Mouse (Mus musculus): ENCODE measurements around the gene Casp7.
A peak's percentile ranks its signal among the peaks of the same experiment; 100 is the strongest.

The Casp7 gene

GRCm38 (mm10) chr19:56422476-56423338, 25.8 kb downstream of the Casp7 start:
- peak; percentile 60 for ATAC-seq (ENCODE audit: insufficient number of reproducible peaks, low FRiP score, low TSS enrichment)

- ATAC-seq (ENCODE audit: insufficient number of reproducible peaks, low FRiP score, low TSS enrichment) = peak; percentile 21; the same call in 1 of the 2 replicates
Measured at GRCm38 (mm10) chr19:56423370-56423769, 26.4 kb downstream of the Casp7 start.

- no peak for ATAC-seq (ENCODE audit: insufficient number of reproducible peaks, low FRiP score, low TSS enrichment)
Measured at GRCm38 (mm10) chr19:56424606-56425395, 27.9 kb downstream of the Casp7 start.

GRCm38 (mm10) chr19:56425492-56425891, 28.6 kb downstream of the Casp7 start:
- no peak for ATAC-seq (ENCODE audit: insufficient number of reproducible peaks, low FRiP score, low TSS enrichment)

GRCm38 (mm10) chr19:56430369-56430768, 33.4 kb downstream of the Casp7 start:
- ATAC-seq (ENCODE audit: insufficient number of reproducible peaks, low FRiP score, low TSS enrichment) = no peak

- ATAC-seq (ENCODE audit: insufficient number of reproducible peaks, low FRiP score, low TSS enrichment) = no peak
Measured at GRCm38 (mm10) chr19:56432706-56433105, 35.8 kb downstream of the Casp7 start.

GRCm38 (mm10) chr19:56433581-56433980, 36.7 kb downstream of the Casp7 start:
- no peak for ATAC-seq (ENCODE audit: insufficient number of reproducible peaks, low FRiP score, low TSS enrichment)

- ATAC-seq (ENCODE audit: insufficient number of reproducible peaks, low FRiP score, low TSS enrichment) = no peak
Measured at GRCm38 (mm10) chr19:56436380-56436779, 39.5 kb downstream of the Casp7 start.

GRCm38 (mm10) chr19:56438357-56439071, 41.6 kb downstream of the Casp7 start:
- no peak for ATAC-seq (ENCODE audit: insufficient number of reproducible peaks, low FRiP score, low TSS enrichment)

GRCm38 (mm10) chr19:56439072-56439434, 42.1 kb downstream of the Casp7 start:
- ATAC-seq (ENCODE audit: insufficient number of reproducible peaks, low FRiP score, low TSS enrichment) = no peak

GRCm38 (mm10) chr19:56443445-56443844, 46.5 kb downstream of the Casp7 start:
- ATAC-seq (ENCODE audit: insufficient number of reproducible peaks, low FRiP score, low TSS enrichment) = no peak

GRCm38 (mm10) chr19:56448784-56449183, 51.9 kb downstream of the Casp7 start:
- ATAC-seq (ENCODE audit: insufficient number of reproducible peaks, low FRiP score, low TSS enrichment) = no peak

GRCm38 (mm10) chr19:56449537-56449936, 52.6 kb downstream of the Casp7 start:
- no peak for ATAC-seq (ENCODE audit: insufficient number of reproducible peaks, low FRiP score, low TSS enrichment)

GRCm38 (mm10) chr19:56450892-56451291, 54.0 kb downstream of the Casp7 start:
- ATAC-seq (ENCODE audit: insufficient number of reproducible peaks, low FRiP score, low TSS enrichment) = no peak

GRCm38 (mm10) chr19:56451867-56452266, 54.9 kb downstream of the Casp7 start:
- no peak for ATAC-seq (ENCODE audit: insufficient number of reproducible peaks, low FRiP score, low TSS enrichment)

GRCm38 (mm10) chr19:56452421-56452820, 55.5 kb downstream of the Casp7 start:
- ATAC-seq (ENCODE audit: insufficient number of reproducible peaks, low FRiP score, low TSS enrichment) = no peak

GRCm38 (mm10) chr19:56454862-56455261, 57.9 kb downstream of the Casp7 start:
- ATAC-seq (ENCODE audit: insufficient number of reproducible peaks, low FRiP score, low TSS enrichment) = no peak

GRCm38 (mm10) chr19:56455369-56455768, 58.4 kb downstream of the Casp7 start:
- 0 out of 2 replicates have a peak, but pooled peaks have one; percentile 58 for ATAC-seq (ENCODE audit: insufficient number of reproducible peaks, low FRiP score, low TSS enrichment)

GRCm38 (mm10) chr19:56457569-56457968, 60.6 kb downstream of the Casp7 start:
- no peak for ATAC-seq (ENCODE audit: insufficient number of reproducible peaks, low FRiP score, low TSS enrichment)

GRCm38 (mm10) chr19:56459154-56460050, 62.5 kb downstream of the Casp7 start:
- ATAC-seq (ENCODE audit: insufficient number of reproducible peaks, low FRiP score, low TSS enrichment) = no peak
